Mouse (Mus musculus): ENCODE measurements at regions not wholly inside any gene's neighbourhood (a gene's known extent, or its start where the extent isn't known, plus 50 kb on each side); places are given as distances from the start of the nearest gene placed in this dataset.
A peak's percentile ranks its signal among the peaks of the same experiment; 100 is the strongest.

- peak; percentile 27 for DNase-seq (ENCODE audit: low spot score)
These were observed 59.7 kb upstream of the Abca1 start for GRCm38 (mm10) chr4:53219351-53219750.

- no peak for DNase-seq (ENCODE audit: low spot score)
These were observed 59.1 kb upstream of the Abca1 start for GRCm38 (mm10) chr4:53218752-53219151.

GRCm38 (mm10) chr4:53218291-53218640 is 58.6 kb upstream of the Abca1 start:
- no peak for DNase-seq (ENCODE audit: low spot score)

GRCm38 (mm10) chr4:53217608-53218290 is 58.1 kb upstream of the Abca1 start:
- DNase-seq (ENCODE audit: low spot score): peak; percentile 83

- no peak for DNase-seq (ENCODE audit: low spot score)
These were observed 52.8 kb upstream of the Abca1 start for GRCm38 (mm10) chr4:53212541-53212940.

- no peak for DNase-seq (ENCODE audit: low spot score)
These were observed 51.0 kb upstream of the Abca1 start for GRCm38 (mm10) chr4:53210685-53211084.
